Mouse (Mus musculus): Measurements from ENCODE around the gene Prkca.

- no peak for TF ChIP-seq CTCF (IDR thresholded peaks at IDR 0.05; ENCODE audit: borderline replicate concordance, insufficient read depth, low read length)
- TF ChIP-seq POLR2A (IDR thresholded peaks at IDR 0.05; ENCODE audit: low read depth, low read length), result no peak
Observed at GRCm38 (mm10) chr11:108362965-108363364, 19.2 kb upstream of the Prkca start.
